Mouse (Mus musculus): ENCODE measurements around the gene Igf1. TPM values are rescaled to one million over a fixed set of nuclear protein-coding genes. Genes with fewer than 3 reads are reported as not detected.

The Igf1 gene
- total RNA-seq, 2 experiments from 2014 or later = 7.3 to 8.5 TPM

DNA sequence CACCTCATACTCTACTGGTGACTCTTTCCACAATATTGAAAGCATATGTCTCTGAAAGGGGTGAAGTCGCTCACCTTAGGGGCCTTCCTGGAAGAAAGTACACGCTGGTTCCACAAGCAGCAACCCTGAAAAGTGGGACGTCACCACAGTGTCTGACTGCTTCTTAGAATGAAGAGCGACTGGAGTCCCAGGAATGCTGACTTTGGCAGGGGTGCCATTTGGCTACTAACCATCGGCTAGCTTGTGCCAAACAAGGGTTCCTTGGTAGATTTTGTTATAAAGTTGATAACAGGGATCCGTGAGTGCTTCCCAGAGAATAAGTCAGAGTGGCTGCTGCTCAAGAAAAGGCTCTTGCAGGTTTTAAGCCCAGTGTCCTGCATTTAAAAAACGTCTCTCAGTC is 4.8 kb downstream of the Igf1 start:
- no peak for TF ChIP-seq CTCF (IDR thresholded peaks at IDR 0.05)
- Histone ChIP-seq H3K27ac (no peak overlapping the region), H3K4me3 (no peak overlapping the region)
- DNase-seq (ENCODE audit: extremely low spot score in 1 of 2, low spot score in 2 of 2) = no peak
- intact Hi-C loops (cut with DNase I) = loop anchor here (5.0 kb wide), 1 partner anchor 109 kb away; no protein-coding TSS in a partner anchor

DNA sequence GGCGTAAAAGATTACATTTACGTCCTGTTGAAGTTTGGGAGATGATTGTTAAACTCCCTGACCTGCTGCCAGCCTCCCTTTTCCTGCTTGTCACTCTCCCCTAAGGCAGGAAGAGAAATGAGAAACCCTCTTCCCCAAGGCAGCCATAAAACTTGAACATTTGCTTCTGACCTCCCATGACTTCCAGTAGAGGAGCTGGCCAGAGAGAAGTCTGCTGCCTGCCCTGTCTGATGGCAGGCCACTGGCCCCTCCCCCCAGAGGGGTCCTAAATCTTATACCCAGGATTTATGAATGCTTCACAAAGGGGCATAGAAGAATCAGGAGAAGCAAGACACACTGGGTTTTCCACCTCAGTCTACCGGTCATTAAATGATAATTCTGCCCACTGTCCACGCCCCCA is 5.3 kb downstream of the Igf1 start:
- Histone ChIP-seq H3K27ac (no peak overlapping the region), H3K4me3 (no peak overlapping the region)
- DNase-seq (ENCODE audit: extremely low spot score in 1 of 2, low spot score in 2 of 2) = no peak
- intact Hi-C loops (cut with DNase I) = loop anchor here (5.0 kb wide), 1 partner anchor 109 kb away; no protein-coding TSS in a partner anchor
- no peak for TF ChIP-seq CTCF (IDR thresholded peaks at IDR 0.05)

DNA sequence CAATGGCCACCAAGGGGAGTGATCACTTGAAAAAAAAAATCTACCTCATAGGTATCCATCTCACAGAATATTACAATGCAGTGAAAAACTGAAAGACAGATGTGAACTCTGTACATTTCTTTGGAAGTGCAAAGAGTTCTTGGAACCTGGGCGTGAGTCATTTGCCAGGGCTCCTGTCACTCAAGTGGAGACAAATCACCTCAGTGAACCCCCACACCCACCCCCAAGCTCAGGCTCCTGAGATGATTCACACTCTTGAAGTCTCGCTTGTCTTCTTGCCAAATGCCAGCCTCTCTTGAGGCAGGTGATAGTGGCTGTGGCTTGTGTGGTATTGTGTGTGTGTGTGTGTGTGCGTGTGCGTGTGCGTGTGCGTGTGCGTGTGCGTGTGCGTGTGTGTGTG is 7.6 kb downstream of the Igf1 start:
- intact Hi-C loops (cut with DNase I) = no loop called here
- Histone ChIP-seq H3K4me3 (no peak overlapping the region), H3K27ac (no peak overlapping the region)
- no peak for TF ChIP-seq CTCF (IDR thresholded peaks at IDR 0.05)
- no peak for DNase-seq (ENCODE audit: extremely low spot score in 1 of 2, low spot score in 2 of 2)

DNA sequence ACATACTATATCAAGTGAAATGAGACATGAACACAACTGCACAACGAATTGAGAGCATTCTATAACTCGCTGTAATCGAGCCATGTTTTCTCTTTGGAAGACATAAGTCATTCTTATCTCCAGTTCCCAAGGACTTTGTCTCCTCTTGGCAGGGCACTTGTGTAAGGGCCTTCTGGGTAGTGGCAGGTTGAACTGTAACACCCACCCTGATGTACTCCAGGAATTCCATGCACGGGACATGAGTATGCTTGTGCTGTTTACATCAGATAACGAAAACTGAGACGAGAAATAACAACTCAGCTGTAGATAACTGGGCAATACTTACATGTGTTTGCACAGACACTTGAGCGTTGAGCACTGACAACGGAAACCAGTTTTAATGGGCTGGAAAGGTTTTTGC is 8.4 kb downstream of the Igf1 start:
- Histone ChIP-seq H3K27ac (no peak overlapping the region), H3K4me3 (no peak overlapping the region)
- no peak for TF ChIP-seq CTCF (IDR thresholded peaks at IDR 0.05)
- DNase-seq (ENCODE audit: extremely low spot score in 1 of 2, low spot score in 2 of 2) = no peak
- intact Hi-C loops (cut with DNase I) = no loop called here

DNA sequence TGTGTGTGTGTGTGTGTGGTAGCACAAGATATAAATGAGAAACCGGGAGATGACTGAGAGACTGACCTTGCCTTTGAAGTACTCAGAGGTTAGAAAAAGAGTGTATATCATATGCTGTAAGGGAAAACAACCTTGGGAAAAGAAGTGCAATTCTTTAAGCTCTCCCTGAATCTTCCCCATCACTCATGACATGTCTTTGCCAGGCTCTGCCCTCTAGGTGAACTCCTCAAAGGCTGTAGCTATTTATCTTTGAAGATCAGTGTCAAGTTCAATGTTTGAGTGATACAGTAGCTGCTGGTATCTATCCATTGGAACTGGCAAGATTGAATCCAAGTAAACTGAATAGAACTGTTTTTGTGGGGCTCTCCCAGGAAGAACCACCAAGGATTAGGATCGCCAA is 9.2 kb downstream of the Igf1 start:
- Histone ChIP-seq H3K4me3 (no peak overlapping the region), H3K27ac (no peak overlapping the region)
- no peak for TF ChIP-seq CTCF (IDR thresholded peaks at IDR 0.05)
- intact Hi-C loops (cut with DNase I) = no loop called here
- no peak for DNase-seq (ENCODE audit: extremely low spot score in 1 of 2, low spot score in 2 of 2)

DNA sequence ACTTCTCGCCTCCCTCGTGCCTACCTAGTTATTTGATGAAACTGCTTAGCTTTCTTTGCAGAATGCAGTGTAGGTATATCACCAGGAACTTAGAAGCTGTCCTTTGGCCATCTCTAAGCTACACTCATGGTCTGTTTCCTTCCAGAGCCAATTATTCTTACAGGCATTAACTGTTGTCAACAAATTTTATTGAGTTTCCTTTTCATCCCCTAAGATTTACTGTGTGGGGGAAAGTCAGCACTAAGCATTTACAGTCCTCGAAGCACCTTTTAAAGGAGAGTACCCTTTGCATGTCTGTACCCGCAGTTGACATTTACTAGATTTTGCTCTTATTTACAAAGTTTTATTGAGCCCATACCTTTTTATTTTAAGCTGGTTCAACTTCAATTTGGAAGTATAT is 9.6 kb downstream of the Igf1 start:
- DNase-seq (ENCODE audit: extremely low spot score in 1 of 2, low spot score in 2 of 2) = no peak
- no peak overlapping the region for H3K27ac ChIP-seq
- no peak for TF ChIP-seq CTCF (IDR thresholded peaks at IDR 0.05)
- intact Hi-C loops (cut with DNase I) = no loop called here
- H3K4me3 ChIP-seq = no peak overlapping the region

DNA sequence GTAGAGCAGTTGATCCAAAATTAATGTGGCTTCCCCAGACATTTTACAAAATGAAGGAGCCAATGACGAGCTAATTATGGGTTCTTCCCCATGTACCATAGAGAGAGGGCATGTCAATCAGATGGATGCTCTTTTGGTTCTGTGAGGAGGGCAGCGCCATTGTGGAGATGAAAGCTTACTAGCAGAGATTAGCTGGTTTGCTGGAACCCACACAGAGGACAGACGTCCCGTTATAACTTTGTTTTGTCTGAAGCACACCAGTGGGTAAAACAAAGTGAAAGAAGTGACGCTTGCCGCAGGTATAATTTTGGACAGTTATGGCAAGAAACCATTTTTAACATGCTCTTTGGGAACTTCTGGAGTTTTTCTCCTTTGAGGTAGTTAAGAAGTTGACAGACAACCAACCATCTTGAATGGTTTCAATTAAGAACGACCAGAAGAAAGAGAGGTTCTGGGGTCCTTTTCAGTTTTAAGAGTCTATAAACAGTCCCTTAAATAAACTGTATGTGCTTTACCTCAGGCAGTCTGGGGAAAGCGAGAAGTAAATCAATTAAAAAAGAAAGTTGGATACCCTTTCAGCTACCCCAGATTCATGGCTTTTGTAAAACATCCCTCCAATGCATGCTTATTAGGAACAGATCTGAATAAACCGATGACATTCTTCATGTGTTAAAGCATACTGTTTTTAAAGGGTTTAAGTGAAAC is 10.4 kb downstream of the Igf1 start:
- no peak for TF ChIP-seq CTCF (IDR thresholded peaks at IDR 0.05)
- intact Hi-C loops (cut with DNase I) = no loop called here
- DNase-seq (ENCODE audit: extremely low spot score in 1 of 2, low spot score in 2 of 2) = no peak
- Histone ChIP-seq H3K4me3 (no peak overlapping the region), H3K27ac (no peak overlapping the region)

DNA sequence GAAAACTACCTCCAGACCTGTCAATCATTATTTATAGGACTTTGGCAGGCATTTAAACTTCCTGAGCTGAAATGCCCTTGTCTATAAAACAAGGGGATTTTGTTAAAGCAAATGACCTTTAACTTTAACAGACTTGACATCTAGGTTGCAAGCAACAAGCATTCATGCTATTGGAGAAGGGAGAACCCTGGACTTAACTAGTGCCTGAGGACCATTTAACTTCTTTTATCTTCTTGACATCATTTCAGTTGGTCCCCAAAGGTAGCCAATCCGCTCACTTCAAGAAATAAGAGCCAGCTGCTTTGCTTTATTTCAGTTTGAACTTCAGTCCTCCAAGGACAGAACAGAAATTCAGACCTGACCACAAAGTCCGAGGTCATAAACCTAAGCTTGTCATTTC is 11.1 kb downstream of the Igf1 start:
- Histone ChIP-seq H3K27ac (no peak overlapping the region), H3K4me3 (no peak overlapping the region)
- no peak for DNase-seq (ENCODE audit: extremely low spot score in 1 of 2, low spot score in 2 of 2)
- TF ChIP-seq CTCF (IDR thresholded peaks at IDR 0.05) = no peak
- intact Hi-C loops (cut with DNase I) = no loop called here

DNA sequence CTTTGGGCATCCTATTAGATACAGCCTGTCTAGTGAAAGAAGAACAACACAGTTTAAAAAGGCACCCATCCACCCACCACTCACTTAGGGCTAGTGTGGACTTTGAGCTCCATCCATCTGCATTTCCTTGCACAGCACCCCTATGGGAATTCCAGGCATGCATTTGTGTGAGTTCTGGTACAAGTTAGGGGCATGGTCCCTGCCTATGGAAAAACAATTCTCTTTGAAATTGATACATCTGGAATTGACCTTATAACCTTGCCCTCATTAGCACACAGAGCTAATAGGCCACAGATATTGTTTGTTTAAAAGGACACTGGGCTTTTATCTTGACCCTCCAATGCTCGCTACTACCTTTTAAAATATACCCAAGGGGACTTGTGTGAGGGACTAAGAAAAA is 11.6 kb downstream of the Igf1 start:
- intact Hi-C loops (cut with DNase I) = no loop called here
- H3K4me3 ChIP-seq = no peak overlapping the region
- no peak overlapping the region for H3K27ac ChIP-seq
- no peak for TF ChIP-seq CTCF (IDR thresholded peaks at IDR 0.05)
- DNase-seq (ENCODE audit: extremely low spot score in 1 of 2, low spot score in 2 of 2) = no peak

DNA sequence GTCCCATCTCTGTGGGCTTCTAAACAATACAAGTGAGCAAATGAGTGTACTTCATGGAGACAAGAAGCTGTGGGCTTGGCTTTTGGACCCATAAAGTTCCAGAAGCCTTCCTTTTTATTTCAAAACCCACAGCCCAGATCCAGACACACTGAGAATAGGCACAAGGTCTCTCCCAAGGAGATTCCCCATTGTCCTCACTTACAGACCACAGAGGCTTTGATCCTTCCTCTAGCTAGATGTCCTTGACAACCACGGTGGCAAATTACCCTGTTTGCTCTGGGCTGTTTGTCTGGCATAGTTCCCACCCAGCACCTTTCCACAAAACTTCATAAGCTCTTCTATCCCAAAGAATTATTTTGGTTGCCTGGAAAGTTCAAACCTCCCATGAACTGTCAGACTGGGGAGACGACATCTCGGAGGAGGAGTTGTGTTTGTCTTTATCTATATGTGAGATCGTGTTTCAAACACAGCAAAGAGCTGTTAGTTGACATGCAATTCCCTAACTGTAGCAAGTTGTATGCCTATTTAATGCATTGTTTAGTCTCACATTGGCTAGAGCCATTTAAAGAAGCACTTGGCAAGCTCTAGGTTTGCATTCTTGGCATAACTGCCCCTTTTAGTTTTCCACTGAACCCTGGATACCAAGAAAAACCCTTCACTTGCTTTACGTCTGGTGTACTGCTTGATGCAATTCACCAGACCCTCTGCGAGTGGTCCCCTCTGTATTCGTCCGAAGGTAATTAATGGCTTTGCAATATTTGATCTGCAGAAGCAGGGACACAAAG is 14.0 kb downstream of the Igf1 start:
- Histone ChIP-seq H3K4me3 (no peak overlapping the region), H3K27ac (no peak overlapping the region)
- intact Hi-C loops (cut with DNase I) = no loop called here
- no peak for TF ChIP-seq CTCF (IDR thresholded peaks at IDR 0.05)
- DNase-seq (ENCODE audit: extremely low spot score in 1 of 2, low spot score in 2 of 2) = no peak

DNA sequence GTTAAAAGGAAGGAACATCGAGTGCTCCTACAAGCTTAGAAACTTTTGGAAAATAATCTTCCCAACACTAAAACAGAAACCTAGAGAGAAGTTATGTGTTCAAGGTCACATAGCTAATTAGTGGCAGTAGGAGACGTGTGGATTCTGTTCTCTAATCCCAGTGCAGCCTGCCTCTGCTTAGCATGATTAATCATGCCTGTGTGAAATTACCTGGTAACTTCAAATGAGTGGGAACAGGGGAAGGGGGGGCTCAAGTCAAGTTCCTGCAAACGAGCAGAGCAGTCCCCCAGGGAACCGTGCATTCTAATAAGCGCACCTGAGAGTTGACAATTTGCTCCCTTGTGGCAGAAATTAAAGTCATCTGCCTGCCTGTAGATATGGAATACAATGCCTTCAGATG is 14.8 kb downstream of the Igf1 start:
- Histone ChIP-seq H3K4me3 (no peak overlapping the region), H3K27ac (no peak overlapping the region)
- DNase-seq (ENCODE audit: extremely low spot score in 1 of 2, low spot score in 2 of 2) = no peak
- intact Hi-C loops (cut with DNase I) = no loop called here
- no peak for TF ChIP-seq CTCF (IDR thresholded peaks at IDR 0.05)

DNA sequence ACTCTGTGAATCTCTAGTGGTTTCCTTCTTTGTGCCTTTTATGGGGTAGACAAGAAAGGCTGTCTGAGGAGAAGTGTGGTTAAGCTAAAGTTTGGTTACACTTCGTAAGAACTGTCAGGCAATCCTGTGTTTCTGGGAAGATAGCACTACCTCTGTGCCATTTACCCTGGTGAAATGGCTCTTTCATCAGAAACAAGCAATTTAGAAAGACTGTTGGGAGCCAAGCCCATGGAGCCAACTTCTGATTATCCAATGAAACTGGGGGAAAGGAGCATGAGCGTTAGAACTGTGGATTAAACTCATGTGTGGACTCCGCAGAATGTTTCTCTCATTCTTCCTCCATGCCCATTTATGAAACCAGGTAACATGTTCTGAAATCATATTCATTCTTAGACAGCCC is 15.5 kb downstream of the Igf1 start:
- Histone ChIP-seq H3K4me3 (no peak overlapping the region), H3K27ac (no peak overlapping the region)
- intact Hi-C loops (cut with DNase I) = no loop called here
- TF ChIP-seq CTCF (IDR thresholded peaks at IDR 0.05) = no peak
- DNase-seq (ENCODE audit: extremely low spot score in 1 of 2, low spot score in 2 of 2) = no peak
